Mouse (Mus musculus): ENCODE measurements around the gene Gm48552. TPM values are rescaled to one million over a fixed set of nuclear protein-coding genes. Genes with fewer than 3 reads are reported as not detected.

Gene Gm48552
- polyA plus RNA-seq, 1 experiment from 2014 or later = 0.36 TPM

- ATAC-seq (ENCODE audit: low FRiP score, low TSS enrichment) = no peak
- WGBS = 89% methylated on average over 6 of the region's 6 CpGs
- H3K36me3 ChIP-seq (ENCODE audit: control insufficient read depth, insufficient read depth, low read length) = no peaks in the 10 kb centered on the region
- H3K27me3 ChIP-seq (ENCODE audit: control insufficient read depth, insufficient read depth, low read length) = no peaks in the 10 kb centered on the region
- no peak overlapping the region for H3K27ac ChIP-seq (replicated peaks)
- no peaks in the 10 kb centered on the region for H3K9me3 ChIP-seq (ENCODE audit: control insufficient read depth, low read length)
- TF ChIP-seq EP300 (optimal IDR thresholded peaks at IDR 0.05) (no peak), CTCF (IDR thresholded peaks at IDR 0.05; ENCODE audit: low read depth) (no peak)
- H3K4me3 ChIP-seq (ENCODE audit: low read depth, low read length) = no peak overlapping the region
- DNase-seq (ENCODE audit: low spot score) = no peak
- peaks cover 13% of the 10 kb centered on the region for H3K4me1 ChIP-seq (replicated peaks; ENCODE audit: control insufficient read depth, insufficient read depth)
- H3K4me2 ChIP-seq (replicated peaks; ENCODE audit: low read depth) = no peak overlapping the region
- H3K9ac ChIP-seq (ENCODE audit: low read length) = no peak overlapping the region
Measured at GRCm38 (mm10) chr10:81379809-81380378, 8.9 kb upstream of the Gm48552 start.

GRCm38 (mm10) chr10:81382039-81382438 is 6.8 kb upstream of the Gm48552 start:
- Histone ChIP-seq H3K27ac (replicated peaks) (peak overlapping the region; percentile 30; the same call in 1 of the 2 replicates), H3K9me3 (ENCODE audit: control insufficient read depth, low read length) (no peaks in the 10 kb centered on the region), H3K9ac (ENCODE audit: low read length) (no peak overlapping the region), H3K4me3 (ENCODE audit: low read depth, low read length) (no peak overlapping the region), H3K4me2 (replicated peaks; ENCODE audit: low read depth) (no peak overlapping the region), H3K4me1 (replicated peaks; ENCODE audit: control insufficient read depth, insufficient read depth) (peaks cover 13% of the 10 kb centered on the region), H3K36me3 (ENCODE audit: control insufficient read depth, insufficient read depth, low read length) (peaks cover 4% of the 10 kb centered on the region; the same call in 1 of the 2 replicates), H3K27me3 (ENCODE audit: control insufficient read depth, insufficient read depth, low read length) (no peaks in the 10 kb centered on the region)
- ATAC-seq (ENCODE audit: low FRiP score, low TSS enrichment) (peak; percentile 1; the same call in 1 of the 2 replicates), DNase-seq (ENCODE audit: low spot score) (peak; percentile 88)
- 51% methylated on average over 5 of the region's 5 CpGs for WGBS
- no peak for TF ChIP-seq EP300 (optimal IDR thresholded peaks at IDR 0.05)
- TF ChIP-seq CTCF (IDR thresholded peaks at IDR 0.05; ENCODE audit: low read depth) = no peak

GRCm38 (mm10) chr10:81383802-81384604 is 4.8 kb upstream of the Gm48552 start, which contains the start of the genes Dohh and Gm48551:
TSS of gene Dohh (plus strand) at chr10:81384428.
TSS of gene Gm48551 (plus strand) at chr10:81384466.
- WGBS = 5% methylated on average over 49 of the region's 54 CpGs
- Histone ChIP-seq H3K4me1 (replicated peaks; ENCODE audit: control insufficient read depth, insufficient read depth) (peaks cover 8% of the 10 kb centered on the region; the same call in 1 of the 2 replicates), H3K27ac (replicated peaks) (peak within 1 kb of the TSS; percentile 95), H3K9ac (ENCODE audit: low read length) (peak within 1 kb of the TSS; percentile 92), H3K36me3 (ENCODE audit: control insufficient read depth, insufficient read depth, low read length) (peaks cover 15% of the 10 kb centered on the region; the same call in 1 of the 2 replicates), H3K9me3 (ENCODE audit: control insufficient read depth, low read length) (no peaks in the 10 kb centered on the region), H3K4me3 (ENCODE audit: low read depth, low read length) (peak within 1 kb of the TSS; percentile 86), H3K27me3 (ENCODE audit: control insufficient read depth, insufficient read depth, low read length) (no peaks in the 10 kb centered on the region), H3K4me2 (replicated peaks; ENCODE audit: low read depth) (peak within 1 kb of the TSS; percentile 89)
- no peak for TF ChIP-seq CTCF (IDR thresholded peaks at IDR 0.05; ENCODE audit: low read depth)
- peak; percentile 88 for TF ChIP-seq EP300 (optimal IDR thresholded peaks at IDR 0.05)
- peak; percentile 89 for ATAC-seq (ENCODE audit: low FRiP score, low TSS enrichment)
- peak; percentile 98 for DNase-seq (ENCODE audit: low spot score)

GRCm38 (mm10) chr10:81384605-81384982 is 4.2 kb upstream of the Gm48552 start:
- ATAC-seq (ENCODE audit: low FRiP score, low TSS enrichment) (peak; percentile 25), DNase-seq (ENCODE audit: low spot score) (peak; percentile 55)
- WGBS = 0% methylated on average over 19 of the region's 19 CpGs

GRCm38 (mm10) chr10:81385603-81386306 is 3.0 kb upstream of the Gm48552 start:
- no peaks in the 10 kb centered on the region for H3K9me3 ChIP-seq (ENCODE audit: control insufficient read depth, low read length)
- H3K36me3 ChIP-seq (ENCODE audit: control insufficient read depth, insufficient read depth, low read length) = peaks cover 15% of the 10 kb centered on the region; the same call in 1 of the 2 replicates
- H3K4me1 ChIP-seq (replicated peaks; ENCODE audit: control insufficient read depth, insufficient read depth) = peaks cover 11% of the 10 kb centered on the region; the same call in 1 of the 2 replicates
- ATAC-seq (ENCODE audit: low FRiP score, low TSS enrichment) = no peak
- no peak for DNase-seq (ENCODE audit: low spot score)
- H3K9ac ChIP-seq (ENCODE audit: low read length) = 0 out of 2 replicates have a peak overlapping the region, but pooled peaks have one; percentile 8
- 74% methylated on average over 22 of the region's 22 CpGs for WGBS
- H3K27ac ChIP-seq (replicated peaks) = no peak overlapping the region
- H3K4me3 ChIP-seq (ENCODE audit: low read depth, low read length) = no peak overlapping the region; the same call in 1 of the 2 replicates
- no peaks in the 10 kb centered on the region for H3K27me3 ChIP-seq (ENCODE audit: control insufficient read depth, insufficient read depth, low read length)
- no peak overlapping the region for H3K4me2 ChIP-seq (replicated peaks; ENCODE audit: low read depth)
- TF ChIP-seq CTCF (IDR thresholded peaks at IDR 0.05; ENCODE audit: low read depth) = no peak
- no peak for TF ChIP-seq EP300 (optimal IDR thresholded peaks at IDR 0.05)

More at GRCm38 (mm10) chr10:81384605-81384982, 4.2 kb upstream of the Gm48552 start:
- H3K4me3 ChIP-seq (ENCODE audit: low read depth, low read length) = peak overlapping the region; percentile 86
- TF ChIP-seq CTCF (IDR thresholded peaks at IDR 0.05; ENCODE audit: low read depth) (no peak), EP300 (optimal IDR thresholded peaks at IDR 0.05) (no peak)
- peak overlapping the region; percentile 89 for H3K4me2 ChIP-seq (replicated peaks; ENCODE audit: low read depth)
- no peaks in the 10 kb centered on the region for H3K27me3 ChIP-seq (ENCODE audit: control insufficient read depth, insufficient read depth, low read length)
- H3K27ac ChIP-seq (replicated peaks) = peak overlapping the region; percentile 95
- peak overlapping the region; percentile 92 for H3K9ac ChIP-seq (ENCODE audit: low read length)
- peaks cover 10% of the 10 kb centered on the region; the same call in 1 of the 2 replicates for H3K4me1 ChIP-seq (replicated peaks; ENCODE audit: control insufficient read depth, insufficient read depth)
- H3K36me3 ChIP-seq (ENCODE audit: control insufficient read depth, insufficient read depth, low read length) = peaks cover 15% of the 10 kb centered on the region; the same call in 1 of the 2 replicates
- no peaks in the 10 kb centered on the region for H3K9me3 ChIP-seq (ENCODE audit: control insufficient read depth, low read length)
